Mouse (Mus musculus) ES-Bruce4 (cell line): ENCODE results near the gene Txk. TPM values are rescaled to one million over a fixed set of nuclear protein-coding genes. Genes with fewer than 3 reads are reported as not detected.

Experiments used
- H3K27ac ChIP-seq: 2 replicates; pipeline ENCODE4 v1.5.1; 2012; ENCODE audit warnings: low read length, inconsistent platforms; ENCODE audit not compliant: insufficient read depth
- H3K27me3 ChIP-seq: 2 replicates; pipeline ENCODE4 v1.6.1; 2012; ENCODE audit warnings: mild to moderate bottlenecking, low read length, inconsistent platforms; ENCODE audit not compliant: control insufficient read depth, poor library complexity, insufficient read depth, severe bottlenecking
- H3K36me3 ChIP-seq: 2 replicates; pipeline ENCODE4 v1.6.1; 2012; ENCODE audit warnings: inconsistent platforms, mild to moderate bottlenecking, low read length, moderate library complexity; ENCODE audit not compliant: control insufficient read depth, poor library complexity, insufficient read depth, severe bottlenecking
- H3K4me1 ChIP-seq: one replicate; pipeline ENCODE4 v1.8.1; 2011; ENCODE audit warnings: low read length; ENCODE audit not compliant: control insufficient read depth, insufficient read depth
- H3K4me3 ChIP-seq: 2 replicates; pipeline ENCODE4 v1.5.1; 2011; ENCODE audit warnings: low read depth, mild to moderate bottlenecking, low read length
- H3K9ac ChIP-seq: 2 replicates; pipeline ENCODE4 v1.6.1; 2012; ENCODE audit warnings: low read depth, mild to moderate bottlenecking, inconsistent platforms; ENCODE audit not compliant: poor library complexity, severe bottlenecking
- H3K9me3 ChIP-seq: replicated peaks from 2 replicates; pipeline ENCODE4 v1.6.1; 2012; ENCODE audit warnings: mild to moderate bottlenecking, low read length, inconsistent platforms; ENCODE audit not compliant: control insufficient read depth, poor library complexity, insufficient read depth, severe bottlenecking
- CTCF ChIP-seq: IDR thresholded peaks from one replicate; pipeline ENCODE4 v1.8.1; 2011; ENCODE audit warnings: low read depth, low read length
- EP300 ChIP-seq: IDR thresholded peaks from 2 replicates; pipeline ENCODE4 v1.6.1; 2011; ENCODE audit warnings: low read depth, low read length; ENCODE audit not compliant: insufficient read depth
- POLR2A ChIP-seq: IDR thresholded peaks from one replicate; pipeline ENCODE4 v1.8.1; 2011; ENCODE audit warnings: low read length; ENCODE audit not compliant: insufficient read depth
- polyA plus RNA-seq: library from polyadenylated mRNA; stranded (reverse); fragments of >200 nt; gene quantifications from 2 replicates; pipeline ENCODE4 v1.2.4, GENCODE M21; 2011; ENCODE audit warnings: low read depth; ENCODE audit not compliant: missing spikeins, insufficient read depth, insufficient read length

Gene Txk
- polyA plus RNA-seq, 1 experiment = not detected

- Histone ChIP-seq H3K4me3 (no peak overlapping the region), H3K36me3 (no peaks in the 10 kb centered on the region), H3K9ac (no peak overlapping the region), H3K27me3 (no peaks in the 10 kb centered on the region), H3K9me3 (no peaks in the 10 kb centered on the region), H3K27ac (no peak overlapping the region), H3K4me1 (no peaks in the 10 kb centered on the region)
- TF ChIP-seq POLR2A (no peak), CTCF (no peak), EP300 (no peak)
Observed at GRCm38 (mm10) chr5:72785451-72785850, 32.9 kb upstream of the Txk start.

- no peak for TF ChIP-seq EP300
- TF ChIP-seq POLR2A = no peak
- no peak for TF ChIP-seq CTCF
- H3K36me3 ChIP-seq = no peaks in the 10 kb centered on the region
Observed at GRCm38 (mm10) chr5:72784719-72785118, 32.1 kb upstream of the Txk start.

GRCm38 (mm10) chr5:72783957-72784356 is 31.4 kb upstream of the Txk start:
- no peaks in the 10 kb centered on the region for H3K9me3 ChIP-seq
- no peaks in the 10 kb centered on the region for H3K36me3 ChIP-seq
- TF ChIP-seq CTCF (no peak), EP300 (no peak)
- no peak overlapping the region for H3K27ac ChIP-seq
- no peaks in the 10 kb centered on the region for H3K27me3 ChIP-seq
- H3K4me3 ChIP-seq = no peak overlapping the region
- no peaks in the 10 kb centered on the region for H3K4me1 ChIP-seq
- no peak overlapping the region for H3K9ac ChIP-seq

More at GRCm38 (mm10) chr5:72784719-72785118, 32.1 kb upstream of the Txk start:
- Histone ChIP-seq H3K27me3 (no peaks in the 10 kb centered on the region), H3K4me1 (no peaks in the 10 kb centered on the region), H3K27ac (no peak overlapping the region), H3K9ac (no peak overlapping the region), H3K9me3 (no peaks in the 10 kb centered on the region), H3K4me3 (no peak overlapping the region)

GRCm38 (mm10) chr5:72783123-72783522 is 30.5 kb upstream of the Txk start:
- Histone ChIP-seq H3K4me3 (no peak overlapping the region), H3K4me1 (no peaks in the 10 kb centered on the region), H3K27me3 (no peaks in the 10 kb centered on the region), H3K9ac (no peak overlapping the region), H3K9me3 (no peaks in the 10 kb centered on the region), H3K27ac (no peak overlapping the region), H3K36me3 (no peaks in the 10 kb centered on the region)
- no peak for TF ChIP-seq POLR2A
- no peak for TF ChIP-seq CTCF
- no peak for TF ChIP-seq EP300

- Histone ChIP-seq H3K4me1 (no peaks in the 10 kb centered on the region), H3K27ac (no peak overlapping the region), H3K9ac (no peak overlapping the region), H3K36me3 (no peaks in the 10 kb centered on the region), H3K4me3 (no peak overlapping the region), H3K27me3 (no peaks in the 10 kb centered on the region), H3K9me3 (no peaks in the 10 kb centered on the region)
- TF ChIP-seq POLR2A (no peak), CTCF (no peak), EP300 (no peak)
Observed at GRCm38 (mm10) chr5:72781776-72782175, 29.2 kb upstream of the Txk start.

GRCm38 (mm10) chr5:72776595-72776994 is 24.0 kb upstream of the Txk start:
- H3K27ac ChIP-seq = no peak overlapping the region
- no peak overlapping the region for H3K9ac ChIP-seq
- H3K36me3 ChIP-seq = no peaks in the 10 kb centered on the region
- H3K4me1 ChIP-seq = no peaks in the 10 kb centered on the region
- no peaks in the 10 kb centered on the region for H3K27me3 ChIP-seq
- no peak overlapping the region for H3K4me3 ChIP-seq
- TF ChIP-seq EP300 (no peak), POLR2A (no peak), CTCF (no peak)
- no peaks in the 10 kb centered on the region for H3K9me3 ChIP-seq
